Mouse (Mus musculus) brain, embryonic 14.5 days (tissue): ENCODE measurements at regions not wholly inside any gene's neighbourhood (a gene's known extent, or its start where the extent isn't known, plus 50 kb on each side); places are given as distances from the start of the nearest gene placed in this dataset.

Experiments
- CTCF ChIP-seq: fragments of 200-500 bp; IDR thresholded peaks from 2 replicates; pipeline ENCODE4 v1.5.1; 2012; ENCODE audit warnings: inconsistent platforms, mild to moderate bottlenecking, moderate library complexity, borderline replicate concordance; ENCODE audit not compliant: insufficient read depth, insufficient read length; ENCODE audit errors: extremely low read depth
- POLR2A ChIP-seq: fragments of 200-500 bp; IDR thresholded peaks from 2 replicates; pipeline ENCODE4 v1.6.1; 2012; ENCODE audit warnings: mild to moderate bottlenecking, inconsistent platforms, borderline replicate concordance; ENCODE audit not compliant: poor library complexity, insufficient read depth, insufficient read length, severe bottlenecking; ENCODE audit errors: extremely low read depth

GRCm38 (mm10) chr2:147515436-147515835 lies 153.7 kb downstream of the Pax1 start:
- TF ChIP-seq POLR2A = no peak
- TF ChIP-seq CTCF = no peak
